Mouse (Mus musculus): ENCODE measurements around the gene Sptssb.

Gene Sptssb

DNA sequence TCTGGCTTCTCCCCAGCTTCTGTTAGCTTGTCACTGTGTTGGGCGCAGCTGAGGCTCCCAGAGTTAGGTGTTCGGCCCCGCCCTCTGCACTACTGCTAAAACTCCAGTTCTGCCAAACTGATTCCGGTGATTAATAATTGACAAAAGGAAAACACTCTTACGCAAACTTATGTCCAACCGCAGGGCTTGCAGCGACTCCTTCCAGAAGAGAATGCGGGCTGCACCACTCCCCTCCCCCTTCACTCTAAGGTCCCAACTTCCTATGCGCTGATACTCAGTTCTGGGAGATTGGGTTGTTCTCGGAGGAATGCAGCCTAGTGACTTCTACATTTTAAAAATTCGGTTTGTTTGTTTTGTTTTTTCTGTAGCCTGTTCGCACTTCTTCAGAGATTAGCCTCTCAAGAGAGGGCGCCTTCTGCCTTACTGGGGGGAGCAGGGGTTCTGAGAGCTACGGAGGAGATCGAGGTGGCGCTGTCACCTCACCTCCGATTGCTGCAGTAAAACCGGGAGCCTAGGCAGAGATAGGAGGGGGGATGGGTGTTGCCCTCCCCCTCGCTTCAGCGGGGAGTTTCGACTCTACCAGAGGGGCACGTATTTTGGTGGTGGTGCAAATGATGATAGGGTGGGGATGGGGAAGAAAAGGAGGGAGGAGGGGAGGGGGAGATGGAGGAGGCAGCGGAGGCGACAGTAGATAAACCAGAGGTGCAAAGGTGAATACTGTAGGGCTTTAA, at the start of gene Sptssb:
TSS of gene Sptssb (minus strand) at position 83 of the 731 bp plus-strand sequence.
- no peak for DNase-seq (ENCODE audit: extremely low read depth, low read depth, low spot score)

DNA sequence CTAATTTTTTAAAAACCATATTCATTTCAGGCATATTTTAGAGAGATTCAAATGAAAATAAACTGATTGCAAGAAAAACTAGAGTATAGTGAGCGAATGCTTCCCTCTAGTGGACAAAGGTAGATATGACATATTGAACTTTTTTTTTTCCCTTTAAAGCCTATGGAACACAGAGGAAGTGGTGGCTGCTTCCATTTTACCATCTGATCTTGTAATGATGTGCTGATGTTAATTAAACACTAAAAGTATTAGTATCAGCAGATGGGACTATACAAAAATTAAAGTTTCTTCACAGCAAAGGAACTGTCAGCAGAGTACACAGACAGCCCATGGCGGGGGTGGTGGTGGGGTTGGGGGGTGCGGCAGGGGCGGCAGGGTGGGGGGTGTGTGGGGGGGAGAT, 48.3 kb upstream of the Sptssb start:
- no peak for DNase-seq (ENCODE audit: extremely low read depth, low read depth, low spot score)

DNA sequence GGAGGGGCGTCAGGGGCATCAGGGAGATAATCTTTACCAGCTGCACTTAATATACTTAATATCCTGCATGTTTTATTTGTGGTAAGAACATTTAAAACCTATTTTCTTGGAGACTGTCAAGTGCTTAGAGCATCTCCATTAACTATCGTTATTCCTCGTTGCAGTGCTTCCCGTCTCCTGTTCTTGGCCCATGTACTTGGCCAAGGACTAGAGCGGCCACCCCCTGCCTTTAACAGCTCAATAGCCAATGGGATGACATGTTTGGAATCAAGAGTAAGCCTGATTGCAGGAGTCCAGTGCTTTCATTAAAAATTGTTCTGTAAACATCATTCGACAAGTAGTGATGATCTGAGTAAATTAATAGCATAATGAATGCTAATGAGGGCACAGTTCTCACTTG, 47.8 kb upstream of the Sptssb start:
- DNase-seq (ENCODE audit: extremely low read depth, low read depth, low spot score), result no peak

DNA sequence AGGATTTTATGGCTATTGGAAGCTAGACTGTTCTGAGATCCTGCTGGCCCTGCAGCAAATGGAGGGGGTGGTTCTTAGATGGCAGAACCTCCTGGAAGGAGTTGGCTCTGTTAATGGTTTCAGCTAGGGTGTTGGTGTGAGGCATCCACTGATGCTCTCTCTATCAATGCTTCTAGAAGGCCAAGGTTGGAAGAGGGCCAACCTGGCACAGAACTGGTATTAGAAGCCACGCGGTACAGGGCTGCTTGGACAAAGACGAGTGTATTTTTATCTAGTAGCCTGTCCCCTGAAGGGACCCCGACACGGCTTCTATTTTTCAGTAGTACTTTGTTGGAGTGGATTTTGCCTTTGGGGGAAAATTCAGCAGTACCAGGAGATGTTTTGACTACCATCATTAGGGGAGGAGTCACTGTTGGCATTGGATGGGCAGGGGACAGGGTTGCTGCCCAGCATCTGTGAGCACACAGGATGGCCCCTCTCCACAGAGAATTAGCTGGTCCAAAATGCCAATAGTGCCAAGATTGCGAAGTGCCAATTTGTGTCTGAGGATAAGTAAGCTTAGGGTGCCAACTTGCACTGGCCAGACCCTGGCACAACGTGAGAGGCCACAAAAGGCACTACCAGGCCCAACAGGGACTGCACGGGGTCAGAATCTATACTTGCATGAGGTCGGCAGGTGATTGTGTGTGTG, 43.2 kb upstream of the Sptssb start:
- DNase-seq (ENCODE audit: extremely low read depth, low read depth, low spot score), result no peak

DNA sequence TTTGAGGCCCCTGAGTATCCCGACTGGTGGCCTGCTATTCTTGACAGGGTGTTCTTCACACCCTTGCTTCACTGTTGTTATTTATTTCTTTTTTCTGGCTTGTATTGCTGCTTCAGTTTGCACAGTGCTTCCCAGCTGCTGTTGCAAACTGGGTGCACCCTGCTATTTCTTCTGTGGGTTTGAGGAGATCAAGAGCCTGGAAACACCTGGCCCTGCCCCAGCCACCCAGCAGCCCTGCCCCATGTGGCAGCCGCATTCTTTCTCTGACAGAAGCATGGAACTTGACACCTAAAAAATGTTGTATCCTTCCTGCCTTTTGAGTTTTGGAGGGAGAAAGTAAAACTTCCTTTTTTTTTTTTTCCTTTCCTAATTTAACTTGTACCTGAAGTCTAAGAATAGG, 42.6 kb upstream of the Sptssb start:
- DNase-seq (ENCODE audit: extremely low read depth, low read depth, low spot score), result no peak

DNA sequence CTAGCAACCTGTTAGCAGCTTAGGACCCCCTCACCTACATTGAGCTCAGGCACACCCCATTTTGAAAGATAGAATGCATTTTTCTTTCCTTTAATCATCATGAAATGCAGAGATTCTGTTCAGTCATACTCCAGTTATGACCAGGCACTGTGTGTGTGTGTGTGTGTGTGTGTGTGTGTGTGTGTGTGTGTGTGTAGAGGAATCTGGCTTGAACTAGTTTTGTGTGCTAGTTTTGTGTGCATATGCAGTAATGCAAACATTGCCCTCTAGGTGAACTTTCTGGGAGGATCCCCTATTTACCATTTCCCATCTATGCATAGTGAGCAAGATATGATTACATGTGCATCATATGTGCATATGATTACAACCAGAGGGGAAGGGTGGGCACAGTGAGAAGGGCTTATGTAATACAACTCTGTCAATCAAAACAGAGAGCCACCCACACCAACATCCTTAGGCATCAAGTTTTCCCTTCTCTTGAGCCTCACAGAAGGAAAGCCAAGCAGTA, 42.2 kb upstream of the Sptssb start:
- DNase-seq (ENCODE audit: extremely low read depth, low read depth, low spot score), result no peak

DNA sequence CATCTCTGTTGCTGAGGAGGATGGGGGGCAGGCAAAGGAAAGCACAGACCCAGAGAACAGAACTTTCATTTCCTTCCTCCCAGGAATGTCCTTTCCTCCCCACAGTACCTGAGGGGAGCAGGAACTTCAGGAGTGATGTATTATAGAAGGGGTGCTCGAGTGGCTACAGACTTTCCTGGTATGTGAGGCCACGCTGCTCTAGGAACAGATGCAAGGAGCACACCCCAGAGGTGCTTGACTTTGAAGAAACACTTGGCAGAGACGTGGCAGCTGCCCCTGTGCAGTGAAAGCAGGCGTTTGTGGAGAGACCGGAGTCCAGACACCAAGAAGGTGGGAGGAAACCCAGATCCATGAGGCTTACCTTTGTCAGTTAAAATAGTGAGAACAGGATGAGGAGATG, 40.6 kb upstream of the Sptssb start:
- no peak for DNase-seq (ENCODE audit: extremely low read depth, low read depth, low spot score)

DNA sequence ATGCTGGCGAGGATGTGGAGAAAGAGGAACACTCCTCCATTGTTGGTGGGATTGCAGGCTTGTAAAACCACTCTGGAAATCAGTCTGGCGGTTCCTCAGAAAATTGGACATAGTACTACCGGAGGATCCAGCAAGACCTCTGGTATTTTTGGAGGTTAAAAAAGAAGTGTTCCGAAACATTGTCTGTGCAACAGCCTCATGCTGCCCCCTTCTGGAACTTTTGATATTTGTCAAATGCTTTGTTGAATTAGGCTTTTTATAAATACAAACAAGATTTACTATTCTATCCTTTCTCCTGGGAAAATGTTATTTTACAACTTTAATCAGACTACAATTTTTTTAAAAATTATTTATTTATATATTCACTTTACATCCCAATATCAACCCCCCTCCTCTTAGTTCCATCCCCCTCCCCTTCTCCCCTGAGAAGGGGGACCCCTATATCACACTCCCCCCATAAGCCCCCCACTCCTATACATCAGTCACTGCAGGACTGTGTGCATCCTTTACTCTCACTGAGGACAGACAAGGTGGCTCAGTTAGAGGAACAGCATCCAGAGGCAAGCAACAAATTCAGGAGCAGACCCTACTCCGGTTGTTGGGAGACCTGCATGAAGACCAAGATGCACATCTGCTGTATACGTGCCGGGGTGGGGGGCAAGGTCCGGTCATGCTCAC, 38.3 kb upstream of the Sptssb start:
- DNase-seq (ENCODE audit: extremely low read depth, low read depth, low spot score), result no peak

DNA sequence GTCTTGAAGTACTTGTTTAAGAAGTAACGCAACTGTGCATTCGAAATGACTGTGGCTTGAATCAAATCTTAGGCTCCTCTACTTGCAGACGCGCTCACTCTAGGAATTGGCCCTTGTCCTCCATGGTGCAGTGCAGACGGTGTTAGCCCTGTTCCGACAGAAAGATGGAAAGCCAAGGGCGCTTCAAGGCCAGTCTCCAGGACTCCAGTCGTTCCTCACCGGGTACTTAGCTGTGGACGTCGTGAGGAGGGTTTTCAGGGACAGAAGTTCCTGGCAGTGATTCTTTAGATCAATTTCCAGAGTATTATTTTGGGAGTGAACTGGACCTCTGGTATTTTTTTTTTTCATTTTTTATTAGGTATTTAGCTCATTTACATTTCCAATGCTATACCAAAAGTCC, 35.8 kb upstream of the Sptssb start:
- no peak for DNase-seq (ENCODE audit: extremely low read depth, low read depth, low spot score)

DNA sequence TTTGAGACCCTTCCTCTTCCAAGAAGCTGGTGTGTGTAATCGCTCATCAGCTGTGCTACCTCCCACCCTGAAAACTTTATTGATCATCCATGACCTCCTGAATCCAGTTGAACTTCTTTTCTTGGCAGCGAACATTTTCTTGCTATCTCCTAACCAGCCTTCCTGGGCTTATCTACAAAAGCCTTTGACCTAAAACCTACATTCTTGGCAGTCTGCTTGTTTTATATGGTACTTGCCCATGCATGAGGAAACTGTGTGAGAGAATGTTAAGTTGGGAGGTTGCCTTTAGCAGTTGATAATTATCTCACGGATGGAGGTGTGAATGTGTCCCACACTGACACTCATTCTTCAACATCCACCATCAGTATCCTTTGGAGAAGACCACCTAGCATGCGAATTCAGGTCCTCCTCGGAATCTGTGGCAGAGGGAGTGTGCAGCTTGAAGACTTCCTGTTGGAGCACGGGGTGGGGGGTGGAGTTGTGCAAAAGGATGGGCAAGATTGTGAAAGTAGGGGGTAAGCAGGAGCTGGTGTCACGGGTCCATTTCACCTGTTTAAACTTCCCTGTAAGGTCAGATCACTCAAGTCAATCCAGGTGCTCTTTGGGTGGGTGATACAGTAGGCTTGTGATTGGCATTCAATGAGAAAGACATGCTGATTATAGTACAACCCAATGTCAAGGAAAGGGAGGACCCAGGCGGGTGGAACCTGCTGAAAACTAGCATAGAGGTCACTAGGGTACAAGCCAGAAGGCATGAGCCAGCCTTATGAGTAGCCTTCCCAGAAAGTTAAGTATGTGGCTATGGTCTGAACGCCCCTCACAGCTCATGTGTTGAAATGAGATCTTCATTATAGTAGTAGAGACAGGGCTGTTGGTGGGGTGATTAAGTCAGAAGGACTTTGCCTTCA, 32.7 kb upstream of the Sptssb start:
- no peak for DNase-seq (ENCODE audit: extremely low read depth, low read depth, low spot score)

DNA sequence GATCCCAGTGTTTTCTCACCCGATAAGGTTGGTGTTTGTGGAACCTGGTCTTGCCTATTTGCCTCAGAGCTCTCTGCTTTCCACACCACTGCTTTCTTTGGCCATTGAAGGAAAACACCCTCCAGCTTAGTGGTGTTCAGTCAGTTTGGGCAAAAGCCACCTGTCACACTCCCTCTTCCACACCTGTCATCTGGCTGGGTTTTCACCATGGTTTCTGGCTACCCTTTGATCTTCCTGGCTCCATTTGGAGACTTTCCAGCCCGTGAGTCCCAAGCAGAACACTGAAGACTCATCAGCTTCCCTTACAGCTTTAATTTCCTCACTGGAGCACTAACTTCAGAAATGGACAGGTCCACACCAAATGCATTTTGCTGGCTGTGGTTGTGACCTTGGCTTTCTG, 26.1 kb upstream of the Sptssb start:
- no peak for DNase-seq (ENCODE audit: extremely low read depth, low read depth, low spot score)

DNA sequence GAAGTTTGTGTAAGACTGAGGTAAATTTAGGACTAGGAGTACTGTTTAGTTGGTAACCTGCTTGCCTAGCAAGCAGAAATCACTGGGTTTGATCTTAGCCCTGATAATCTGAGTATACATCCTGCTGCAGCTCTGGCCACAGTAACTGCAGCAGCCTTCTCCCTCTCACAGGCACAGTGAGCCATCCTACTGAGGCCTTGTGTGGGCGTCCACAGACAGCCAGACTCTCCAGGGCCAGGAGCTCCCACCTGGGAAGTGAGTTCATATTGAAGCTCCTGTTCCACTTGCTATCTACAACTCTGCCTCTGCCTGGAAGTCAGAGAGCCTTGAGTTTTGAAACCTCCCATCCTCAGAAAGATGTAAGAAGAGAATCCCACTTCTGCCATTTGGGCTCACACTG, 24.0 kb upstream of the Sptssb start:
- DNase-seq (ENCODE audit: extremely low read depth, low read depth, low spot score), result no peak

DNA sequence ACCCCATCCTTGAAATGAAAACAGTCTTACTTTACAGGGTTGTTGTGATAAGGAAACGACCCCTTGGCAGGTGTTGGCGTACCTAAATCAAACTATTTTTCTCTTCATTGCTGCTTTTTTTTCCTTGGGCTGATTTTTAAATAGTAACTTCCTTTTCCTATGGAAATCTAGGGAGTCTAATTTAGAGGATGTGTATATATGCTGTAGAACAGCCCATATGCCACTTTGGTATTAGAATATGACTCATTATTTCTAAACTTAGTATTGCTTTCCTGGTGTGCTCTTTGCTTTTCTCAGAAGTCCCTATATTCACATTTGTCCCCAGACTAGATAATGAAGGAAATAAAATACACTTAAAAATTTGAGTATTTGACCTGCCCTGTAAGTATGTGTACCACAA, 17.8 kb upstream of the Sptssb start:
- DNase-seq (ENCODE audit: extremely low read depth, low read depth, low spot score), result no peak

DNA sequence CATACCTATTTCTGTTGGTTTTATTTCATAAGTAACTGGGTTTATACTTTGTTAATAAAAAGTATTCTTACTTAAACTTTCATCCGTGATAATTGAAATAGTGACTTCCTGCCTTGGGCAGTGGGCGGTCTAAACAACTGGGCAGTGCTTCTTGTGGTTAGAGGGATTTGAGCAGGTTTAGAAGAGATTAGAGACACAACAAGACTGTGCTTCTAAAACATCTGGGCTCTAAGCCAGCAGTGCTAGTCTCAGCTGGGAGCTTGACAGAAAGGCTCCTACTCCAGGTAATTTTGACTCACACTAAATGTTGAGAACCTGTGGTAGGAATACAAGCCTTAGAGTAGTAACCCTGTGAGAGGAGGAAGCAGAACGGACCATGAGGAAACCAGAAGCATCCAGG, 15.0 kb upstream of the Sptssb start:
- DNase-seq (ENCODE audit: extremely low read depth, low read depth, low spot score), result no peak

DNA sequence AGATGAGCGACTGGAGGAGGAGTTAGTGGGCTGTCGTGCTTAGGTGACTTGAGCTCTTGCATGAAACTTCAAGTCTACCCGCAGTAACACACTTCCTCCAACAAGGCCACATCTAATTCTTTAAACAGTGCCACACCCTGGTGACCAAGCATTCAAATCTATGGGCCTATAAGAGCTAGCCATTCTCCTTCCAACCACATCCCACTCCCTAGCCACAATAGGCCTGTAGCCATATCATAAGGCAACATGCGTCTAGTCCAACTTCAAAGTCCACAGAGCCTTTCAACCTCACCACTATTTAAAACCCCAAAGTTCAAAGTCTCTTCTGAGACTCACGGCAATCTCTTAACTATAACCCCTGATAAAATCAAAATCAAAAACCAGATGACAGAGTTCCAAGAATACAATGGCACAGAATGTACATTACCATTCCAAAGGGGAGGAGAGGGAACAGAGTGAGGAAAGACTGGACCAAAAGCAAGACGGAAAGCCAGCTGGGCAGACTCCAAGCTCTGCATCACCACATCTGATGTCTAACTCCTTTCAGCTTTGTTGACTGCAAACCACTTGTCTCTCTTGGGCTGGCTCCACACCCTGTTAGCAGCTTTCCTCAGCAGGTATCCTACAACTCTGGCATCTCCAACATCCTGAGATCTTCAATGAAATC, 13.1 kb upstream of the Sptssb start:
- DNase-seq (ENCODE audit: extremely low read depth, low read depth, low spot score), result no peak

DNA sequence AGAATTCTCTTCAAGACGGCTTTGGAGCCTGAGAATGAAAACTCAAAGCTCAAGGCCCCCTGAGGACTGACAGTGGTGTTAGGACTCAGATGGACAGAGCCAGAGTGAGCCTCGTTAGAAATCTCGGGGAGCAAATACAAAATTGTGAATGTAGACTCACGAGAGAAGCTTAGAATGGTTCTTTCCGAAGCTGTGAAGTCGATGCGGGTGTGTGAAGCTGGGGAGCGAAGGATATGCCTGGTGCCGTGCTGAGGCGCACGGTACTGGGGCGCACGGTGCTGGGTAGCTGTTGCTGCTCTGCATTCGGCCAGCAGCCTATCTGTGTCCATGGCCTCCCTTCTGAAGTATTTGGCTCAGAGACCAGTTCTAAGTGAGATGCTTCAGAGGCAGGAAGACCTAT, 11.4 kb upstream of the Sptssb start:
- no peak for DNase-seq (ENCODE audit: extremely low read depth, low read depth, low spot score)

DNA sequence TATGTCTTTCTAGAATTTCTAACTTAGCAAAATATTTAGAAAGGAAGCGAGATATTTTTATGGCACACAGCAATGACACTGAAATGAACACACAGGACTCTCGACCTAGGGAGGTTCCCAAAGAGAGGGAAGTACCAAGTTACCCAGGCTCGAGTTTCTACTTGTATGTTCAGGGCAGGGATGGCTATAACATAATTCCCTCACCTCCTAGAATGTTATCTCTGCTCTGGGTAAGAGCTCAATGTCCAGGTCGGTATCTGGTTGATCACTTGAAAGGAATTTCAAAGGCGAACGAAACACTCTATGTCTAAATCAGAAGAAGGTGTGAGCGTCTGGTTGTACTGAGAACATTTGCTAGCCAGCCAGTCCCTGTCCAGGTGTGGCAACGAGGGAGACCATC, 10.0 kb upstream of the Sptssb start:
- DNase-seq (ENCODE audit: extremely low read depth, low read depth, low spot score), result no peak

DNA sequence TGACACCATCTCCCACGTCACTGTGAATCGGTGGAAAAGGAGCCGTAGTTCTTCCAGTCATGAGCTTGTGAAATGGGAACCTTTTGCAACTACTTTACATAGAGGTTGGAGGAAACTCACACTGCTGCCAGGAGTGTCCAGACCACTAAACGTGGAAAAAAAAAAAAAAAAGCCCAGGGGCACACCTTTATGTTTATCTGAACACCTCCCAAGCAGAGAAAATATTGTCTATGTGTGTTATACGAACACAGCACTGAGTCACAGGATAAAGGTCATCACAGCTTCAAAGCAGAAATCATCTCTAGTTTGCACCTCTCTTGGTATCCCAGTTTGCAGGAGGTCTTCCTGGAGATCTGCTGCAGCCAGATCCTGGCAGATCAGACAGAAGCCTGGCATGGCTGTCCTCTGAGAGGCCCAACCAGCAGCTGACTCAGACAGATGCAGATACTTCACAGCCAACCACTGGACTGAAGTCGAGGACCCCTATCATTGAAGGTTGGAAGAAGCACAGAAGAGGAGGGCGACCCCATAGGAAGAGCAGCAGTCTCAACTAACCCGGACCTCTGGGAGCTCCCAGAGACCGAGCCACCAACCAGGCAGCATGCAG, 2.2 kb upstream of the Sptssb start:
- no peak for DNase-seq (ENCODE audit: extremely low read depth, low read depth, low spot score)

DNA sequence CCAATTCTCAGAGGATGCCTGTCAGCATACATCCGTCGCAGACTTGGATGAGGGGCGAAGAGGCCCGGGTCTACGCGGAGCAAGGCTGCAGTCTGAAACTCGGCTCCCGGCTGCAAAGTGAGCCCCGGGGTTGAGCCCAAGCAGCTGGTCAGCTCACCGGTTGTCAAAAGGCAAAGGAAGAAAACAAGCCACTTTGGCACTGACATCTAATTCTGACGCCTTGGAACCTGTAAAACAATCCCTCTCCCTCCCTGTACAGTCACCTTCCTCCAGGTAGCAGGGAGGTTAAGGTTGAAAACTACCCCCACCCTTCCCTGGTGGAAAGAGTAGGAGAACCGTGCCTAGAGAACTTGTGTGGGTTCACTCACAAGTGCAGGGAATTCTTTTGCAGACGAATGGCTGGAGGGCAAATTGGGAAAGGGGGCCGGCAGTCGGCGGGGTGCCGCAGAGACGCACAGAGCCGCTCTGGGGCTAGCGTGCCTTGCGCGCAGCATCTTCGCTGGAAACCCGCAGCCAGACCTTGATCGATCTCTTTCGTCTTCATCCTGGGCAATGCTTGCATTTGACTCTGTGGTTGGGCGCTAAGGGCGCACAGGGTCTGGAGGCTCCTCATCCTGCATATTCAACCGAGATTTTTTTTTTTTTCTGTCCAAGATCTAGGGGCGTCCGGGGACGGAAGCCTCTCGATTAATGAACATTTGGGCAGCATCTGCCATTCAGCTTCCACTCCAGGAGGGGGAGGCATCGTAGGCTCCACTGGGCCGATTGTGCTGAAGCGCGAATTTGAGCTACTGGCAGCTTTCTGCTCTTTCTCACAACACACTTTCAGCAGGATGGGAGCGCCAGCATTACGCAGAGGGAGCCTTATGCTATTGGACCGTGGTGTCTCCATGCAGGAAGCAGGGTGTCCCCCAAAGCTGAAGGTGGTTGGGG, 1.1 kb upstream of the Sptssb start:
- DNase-seq (ENCODE audit: extremely low read depth, low read depth, low spot score), result no peak
